In the genomic region with DNA sequence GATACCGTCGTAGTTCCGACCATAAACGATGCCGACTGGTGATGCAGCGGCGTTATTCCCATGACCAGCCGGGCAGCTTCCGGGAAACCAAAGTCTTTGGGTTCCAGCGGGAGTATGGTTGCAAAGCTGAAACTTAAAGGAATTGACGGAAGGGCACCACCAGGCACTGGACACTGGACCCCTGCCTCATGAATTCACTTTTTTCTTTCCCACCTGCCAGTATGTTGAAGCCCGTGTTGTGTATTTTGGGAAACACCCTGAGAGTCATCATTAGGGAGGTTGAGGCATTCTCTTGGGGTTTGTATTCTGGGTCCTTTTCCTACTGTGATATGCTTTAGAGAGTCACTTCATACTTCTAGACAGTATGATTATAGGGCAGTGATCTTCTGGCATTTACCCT, we compare ENCODE assay signal across 7 mouse cellular contexts.
A peak's percentile ranks its signal among the peaks of the same experiment; 100 is the strongest.
DNase-seq lines count a peak whose midpoint lies in the region; ATAC-seq lines count a peak whose summit lies in the region.
"Not testable (repeated sequence)": the region's sequence is repeated elsewhere in the genome, so short reads cannot be mapped to it uniquely, and the experiment has no call there.

No protein-coding gene starts in this region.

- H3K27me3 ChIP-seq in embryonic facial prominence, embryonic 10.5 days (replicated peaks; ENCODE audit: low read depth, poor library complexity, severe bottlenecking); hindbrain, embryonic 10.5 days (ENCODE audit: insufficient read depth, poor library complexity, severe bottlenecking); limb, embryonic 10.5 days (ENCODE audit: low read depth, poor library complexity, severe bottlenecking); midbrain, embryonic 11.5 days (ENCODE audit: control insufficient read depth, insufficient read depth, low read length): not testable (repeated sequence)

- H3K4me3 ChIP-seq in embryonic facial prominence, embryonic 10.5 days; hindbrain, embryonic 10.5 days; limb, embryonic 10.5 days; midbrain, embryonic 11.5 days (ENCODE audit: low read depth, low read length): not testable (repeated sequence)

- H3K4me1 ChIP-seq in embryonic facial prominence, embryonic 10.5 days; hindbrain, embryonic 10.5 days (replicated peaks); limb, embryonic 10.5 days; midbrain, embryonic 11.5 days (ENCODE audit: control insufficient read depth, insufficient read depth, low read length): not testable (repeated sequence)

- H3K9me3 ChIP-seq in embryonic facial prominence, embryonic 10.5 days = peaks cover 26% of the 10 kb centered on the region
- peaks cover 23% of the 10 kb centered on the region for H3K9me3 ChIP-seq in hindbrain, embryonic 10.5 days
- H3K9me3 ChIP-seq in limb, embryonic 10.5 days (replicated peaks); midbrain, embryonic 11.5 days (ENCODE audit: control insufficient read depth, low read length): not testable (repeated sequence)

- not testable (repeated sequence) for H3K4me2 ChIP-seq in midbrain, embryonic 11.5 days

- not testable (repeated sequence) for H3K9ac ChIP-seq in midbrain, embryonic 11.5 days (ENCODE audit: low read length)

- ATAC-seq in midbrain, embryonic 11.5 days (ENCODE audit: low FRiP score) = not testable (repeated sequence)

- not testable (repeated sequence) for H3K36me3 ChIP-seq in embryonic facial prominence, embryonic 10.5 days (replicated peaks); hindbrain, embryonic 10.5 days; limb, embryonic 10.5 days; midbrain, embryonic 11.5 days (ENCODE audit: control insufficient read depth, insufficient read depth, low read length)

- 56% methylated on average over 12 of the region's 12 CpGs for WGBS in embryonic facial prominence, embryonic 10.5 days
- WGBS in hindbrain, embryonic 10.5 days = 52% methylated on average over 12 of the region's 12 CpGs
- WGBS in limb, embryonic 10.5 days = 51% methylated on average over 12 of the region's 12 CpGs
- WGBS in midbrain, embryonic 11.5 days = 53% methylated on average over 12 of the region's 12 CpGs

- peak; percentile 74 for DNase-seq in A20 (ENCODE audit: low read depth, low spot score)
- DNase-seq in ZHBTc4 (ENCODE audit: low read depth, low spot score) = peak; percentile 59
- peak; percentile 76 for DNase-seq in embryonic facial prominence, embryonic 10.5 days (ENCODE audit: low spot score)
- DNase-seq in hindbrain, embryonic 10.5 days (ENCODE audit: low spot score) = peak; percentile 87
- peak; percentile 62 for DNase-seq in limb, embryonic 10.5 days (ENCODE audit: low spot score)
- peak; percentile 96 for DNase-seq in midbrain, embryonic 11.5 days (ENCODE audit: low spot score, missing footprints)
- peak; percentile 48 for DNase-seq in thymus, postnatal 0 days (ENCODE audit: low spot score)

- not testable (repeated sequence) for H3K27ac ChIP-seq in embryonic facial prominence, embryonic 10.5 days (replicated peaks); hindbrain, embryonic 10.5 days; limb, embryonic 10.5 days; midbrain, embryonic 11.5 days (ENCODE audit: low read depth, low read length)
